Mouse (Mus musculus): Measurements from ENCODE around the gene Trit1.

DNA sequence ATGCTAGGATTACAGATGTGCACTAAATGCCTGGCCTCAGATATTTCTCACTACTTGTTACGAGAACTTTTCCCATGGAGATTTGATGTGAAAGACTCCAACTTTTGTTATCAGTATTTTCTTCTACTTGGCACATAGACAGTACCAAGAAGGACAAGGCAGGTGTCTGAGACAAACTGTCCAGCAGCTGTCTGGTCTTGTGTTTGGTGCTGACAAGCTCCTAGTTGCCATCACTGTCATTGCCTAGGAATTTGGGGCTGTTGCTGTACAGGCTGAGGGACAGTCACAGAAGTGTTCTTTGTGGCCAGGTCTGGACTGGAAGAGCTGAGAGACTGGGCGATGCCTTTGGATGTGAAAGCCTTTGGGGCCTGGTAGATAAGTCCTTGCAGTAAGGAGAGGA, 19.2 kb downstream of the Trit1 start:
- TF ChIP-seq MYOD1 (IDR thresholded peaks at IDR 0.05; ENCODE audit: control insufficient read depth, insufficient read length, low read depth), result peak; percentile 93
- TF ChIP-seq CTCF (IDR thresholded peaks at IDR 0.05; ENCODE audit: control insufficient read depth, insufficient read depth, insufficient read length), result no peak
- no peak for TF ChIP-seq MAX (IDR thresholded peaks at IDR 0.05)
- TF ChIP-seq CEBPB (IDR thresholded peaks at IDR 0.05; ENCODE audit: low read depth), result no peak
- TF ChIP-seq FOSL1 (IDR thresholded peaks at IDR 0.05; ENCODE audit: insufficient read depth, low read length, poor library complexity, severe bottlenecking), result no peak
- no peak for TF ChIP-seq USF1 (IDR thresholded peaks at IDR 0.05; ENCODE audit: low read depth)

Data from C2C12 (cell line).